Mouse (Mus musculus) midbrain, embryonic 13.5 days (tissue): ENCODE measurements at regions not wholly inside any gene's neighbourhood (a gene's known extent, or its start where the extent isn't known, plus 50 kb on each side); places are given as distances from the start of the nearest gene placed in this dataset.
A peak's percentile ranks its signal among the peaks of the same experiment; 100 is the strongest.

Experiments
- ATAC-seq: fragments of 200-750 bp; cut with Nextera tagmentation; 2 replicates; pipeline ENCODE4 v1.8.0; 2017; ENCODE audit warnings: mild to moderate bottlenecking, moderate TSS enrichment, moderate library complexity
- H3K27ac ChIP-seq: fragments of 300-500 bp; sonication (generic); 2 replicates; pipeline ENCODE4 v1.5.1; 2015; ENCODE audit warnings: inconsistent platforms, mild to moderate bottlenecking, moderate library complexity
- H3K27me3 ChIP-seq: fragments of 300-500 bp; sonication (generic); 2 replicates; pipeline ENCODE4 v1.6.1; 2015; ENCODE audit warnings: mild to moderate bottlenecking, inconsistent platforms
- H3K36me3 ChIP-seq: fragments of 300-500 bp; sonication (generic); 2 replicates; pipeline ENCODE4 v1.6.1; 2015; ENCODE audit warnings: mild to moderate bottlenecking, inconsistent platforms
- H3K4me1 ChIP-seq: fragments of 300-500 bp; sonication (generic); replicated peaks from 2 replicates; pipeline ENCODE4 v1.6.1; 2015; ENCODE audit warnings: inconsistent platforms
- H3K4me2 ChIP-seq: fragments of 300-500 bp; sonication (generic); replicated peaks from 2 replicates; pipeline ENCODE4 v1.6.1; 2015; ENCODE audit warnings: moderate library complexity, mild to moderate bottlenecking, inconsistent platforms
- H3K4me3 ChIP-seq: fragments of 300-500 bp; sonication (generic); replicated peaks from 2 replicates; pipeline ENCODE4 v1.5.1; 2015; ENCODE audit warnings: mild to moderate bottlenecking, inconsistent platforms
- H3K9ac ChIP-seq: fragments of 300-500 bp; sonication (generic); replicated peaks from 2 replicates; pipeline ENCODE4 v1.6.1; 2015; ENCODE audit warnings: mild to moderate bottlenecking, inconsistent platforms
- H3K9me3 ChIP-seq: fragments of 300-500 bp; sonication (generic); 2 replicates; pipeline ENCODE4 v1.6.1; 2016; ENCODE audit warnings: mild to moderate bottlenecking, inconsistent platforms
- WGBS: fragments of 180-500 bp; shearing (Covaris S2); methylation state at CpG from one replicate; pipeline ENCODE4 v1.1.7; 2015; 5-methylcytosine and 5-hydroxymethylcytosine counted together

- no peak overlapping the region for H3K27ac ChIP-seq
- no peak overlapping the region for H3K4me2 ChIP-seq
- 51% methylated on average over 7 of the region's 7 CpGs for whole genome bisulfite sequencing
- no peaks in the 10 kb centered on the region for H3K36me3 ChIP-seq
- H3K4me1 ChIP-seq, result peaks cover 12% of the 10 kb centered on the region
- no peak overlapping the region for H3K9ac ChIP-seq
- no peaks in the 10 kb centered on the region for H3K9me3 ChIP-seq
- H3K27me3 ChIP-seq, result 0 out of 2 replicates have a peak, but pooled peaks cover 2% of the 10 kb centered on the region
- no peak overlapping the region for H3K4me3 ChIP-seq
- 0 out of 2 replicates have a peak, but pooled peaks have one; percentile 32 for ATAC-seq
Observed at GRCm38 (mm10) chr4:28298911-28299353, 514.0 kb upstream of the Epha7 start.

GRCm38 (mm10) chr4:28300018-28300440, 512.9 kb upstream of the Epha7 start:
- Histone ChIP-seq H3K36me3 (no peaks in the 10 kb centered on the region), H3K27ac (no peak overlapping the region), H3K4me3 (peak overlapping the region; percentile 5), H3K9ac (no peak overlapping the region), H3K4me2 (peak overlapping the region; percentile 42), H3K9me3 (no peaks in the 10 kb centered on the region), H3K27me3 (0 out of 2 replicates have a peak, but pooled peaks cover 2% of the 10 kb centered on the region), H3K4me1 (peaks cover 12% of the 10 kb centered on the region)
- WGBS, result 5% methylated on average over 13 of the region's 13 CpGs
- peak; percentile 85 for ATAC-seq

GRCm38 (mm10) chr4:28301686-28302085, 511.2 kb upstream of the Epha7 start:
- Histone ChIP-seq H3K27ac (no peak overlapping the region), H3K4me1 (peaks cover 12% of the 10 kb centered on the region), H3K36me3 (no peaks in the 10 kb centered on the region), H3K4me3 (no peak overlapping the region), H3K9me3 (no peaks in the 10 kb centered on the region), H3K27me3 (0 out of 2 replicates have a peak, but pooled peaks cover 2% of the 10 kb centered on the region), H3K4me2 (no peak overlapping the region), H3K9ac (no peak overlapping the region)
- WGBS, result 27% methylated on average over 1 of the region's 1 CpGs
- ATAC-seq, result peak; percentile 27; the same call in 1 of the 2 replicates

GRCm38 (mm10) chr4:28331036-28331435, 481.9 kb upstream of the Epha7 start:
- no peaks in the 10 kb centered on the region for H3K4me1 ChIP-seq
- no peaks in the 10 kb centered on the region for H3K9me3 ChIP-seq
- H3K4me2 ChIP-seq, result no peak overlapping the region
- no peak overlapping the region for H3K9ac ChIP-seq
- no peak for ATAC-seq
- H3K4me3 ChIP-seq, result no peak overlapping the region
- 82% methylated on average over 1 of the region's 1 CpGs for WGBS
- H3K36me3 ChIP-seq, result no peaks in the 10 kb centered on the region
- no peaks in the 10 kb centered on the region for H3K27me3 ChIP-seq
- H3K27ac ChIP-seq, result no peak overlapping the region

GRCm38 (mm10) chr4:28364566-28364965, 448.4 kb upstream of the Epha7 start:
- ATAC-seq, result no peak
- no peaks in the 10 kb centered on the region for H3K36me3 ChIP-seq
- no peak overlapping the region for H3K27ac ChIP-seq
- no peak overlapping the region for H3K4me2 ChIP-seq
- H3K9ac ChIP-seq, result no peak overlapping the region
- no peaks in the 10 kb centered on the region for H3K4me1 ChIP-seq
- H3K27me3 ChIP-seq, result no peaks in the 10 kb centered on the region
- no peaks in the 10 kb centered on the region for H3K9me3 ChIP-seq
- WGBS, result 85% methylated on average over 1 of the region's 1 CpGs
- no peak overlapping the region for H3K4me3 ChIP-seq

- no peak overlapping the region for H3K4me3 ChIP-seq
- H3K4me1 ChIP-seq, result no peaks in the 10 kb centered on the region
- no peaks in the 10 kb centered on the region for H3K27me3 ChIP-seq
- no peak for ATAC-seq
- no peak overlapping the region for H3K27ac ChIP-seq
- H3K9me3 ChIP-seq, result no peaks in the 10 kb centered on the region
- no peaks in the 10 kb centered on the region for H3K36me3 ChIP-seq
- no peak overlapping the region for H3K9ac ChIP-seq
- H3K4me2 ChIP-seq, result no peak overlapping the region
Observed at GRCm38 (mm10) chr4:28377087-28377486, 435.8 kb upstream of the Epha7 start.

- no peaks in the 10 kb centered on the region for H3K27me3 ChIP-seq
- H3K27ac ChIP-seq, result no peak overlapping the region
- H3K9ac ChIP-seq, result no peak overlapping the region
- H3K4me1 ChIP-seq, result no peaks in the 10 kb centered on the region
- no peaks in the 10 kb centered on the region for H3K9me3 ChIP-seq
- no peak for ATAC-seq
- H3K4me3 ChIP-seq, result no peak overlapping the region
- no peak overlapping the region for H3K4me2 ChIP-seq
- 87% methylated on average over 1 of the region's 1 CpGs for WGBS
- H3K36me3 ChIP-seq, result no peaks in the 10 kb centered on the region
Observed at GRCm38 (mm10) chr4:28378661-28379060, 434.3 kb upstream of the Epha7 start.

- H3K36me3 ChIP-seq, result no peaks in the 10 kb centered on the region
Observed at GRCm38 (mm10) chr4:28424341-28424740, 388.6 kb upstream of the Epha7 start.

GRCm38 (mm10) chr4:28440161-28440560, 372.8 kb upstream of the Epha7 start:
- WGBS, result 69% methylated on average over 1 of the region's 1 CpGs

More at GRCm38 (mm10) chr4:28424341-28424740, 388.6 kb upstream of the Epha7 start:
- H3K9me3 ChIP-seq, result no peaks in the 10 kb centered on the region
- 81% methylated on average over 1 of the region's 1 CpGs for WGBS
- no peak overlapping the region for H3K4me2 ChIP-seq
- no peaks in the 10 kb centered on the region for H3K4me1 ChIP-seq
- H3K27me3 ChIP-seq, result no peaks in the 10 kb centered on the region
- no peak overlapping the region for H3K9ac ChIP-seq
- H3K27ac ChIP-seq, result no peak overlapping the region
- no peak overlapping the region for H3K4me3 ChIP-seq
- no peak for ATAC-seq

GRCm38 (mm10) chr4:28453111-28453510, 359.8 kb upstream of the Epha7 start:
- Histone ChIP-seq H3K27me3 (no peaks in the 10 kb centered on the region), H3K27ac (no peak overlapping the region), H3K9ac (no peak overlapping the region), H3K36me3 (no peaks in the 10 kb centered on the region), H3K4me2 (no peak overlapping the region), H3K4me1 (no peaks in the 10 kb centered on the region), H3K9me3 (no peaks in the 10 kb centered on the region), H3K4me3 (no peak overlapping the region)
- no peak for ATAC-seq
- 89% methylated on average over 1 of the region's 1 CpGs for WGBS

More at GRCm38 (mm10) chr4:28440161-28440560, 372.8 kb upstream of the Epha7 start:
- H3K27ac ChIP-seq, result no peak overlapping the region
- no peak overlapping the region for H3K4me2 ChIP-seq
- no peaks in the 10 kb centered on the region for H3K9me3 ChIP-seq
- no peak overlapping the region for H3K9ac ChIP-seq
- H3K36me3 ChIP-seq, result no peaks in the 10 kb centered on the region
- H3K27me3 ChIP-seq, result no peaks in the 10 kb centered on the region
- no peak overlapping the region for H3K4me3 ChIP-seq
- H3K4me1 ChIP-seq, result no peaks in the 10 kb centered on the region
- no peak for ATAC-seq

- H3K9me3 ChIP-seq, result no peaks in the 10 kb centered on the region
- H3K4me2 ChIP-seq, result no peak overlapping the region
- no peak for ATAC-seq
- H3K4me3 ChIP-seq, result no peak overlapping the region
- H3K27me3 ChIP-seq, result no peaks in the 10 kb centered on the region
- no peaks in the 10 kb centered on the region for H3K36me3 ChIP-seq
- H3K9ac ChIP-seq, result no peak overlapping the region
- H3K27ac ChIP-seq, result no peak overlapping the region
- H3K4me1 ChIP-seq, result no peaks in the 10 kb centered on the region
- 47% methylated on average over 2 of the region's 2 CpGs for WGBS
Observed at GRCm38 (mm10) chr4:28456312-28456711, 356.6 kb upstream of the Epha7 start.
